Mouse (Mus musculus) c-Kit-negative CD71-positive TER-119-positive erythroid progenitor cells, embryonic 14.5 days (primary cell): ENCODE measurements around the gene Yipf2.
"Not testable (repeated sequence)": the region's sequence is repeated elsewhere in the genome, so short reads cannot be mapped to it uniquely, and the experiment has no call there.

Experiments used
- DNase-seq: peaks from one replicate; pipeline ENCODE4 v3.0.0-alpha.2; 2013; ENCODE audit warnings: low read depth, low spot score

Gene Yipf2

GRCm38 (mm10) chr9:21600186-21600585, 7.6 kb upstream of the Yipf2 start:
- DNase-seq: no peak

GRCm38 (mm10) chr9:21598198-21598597, 5.6 kb upstream of the Yipf2 start:
- no peak for DNase-seq

- no peak for DNase-seq
Measured at GRCm38 (mm10) chr9:21594838-21595237, 2.2 kb upstream of the Yipf2 start.

DNA sequence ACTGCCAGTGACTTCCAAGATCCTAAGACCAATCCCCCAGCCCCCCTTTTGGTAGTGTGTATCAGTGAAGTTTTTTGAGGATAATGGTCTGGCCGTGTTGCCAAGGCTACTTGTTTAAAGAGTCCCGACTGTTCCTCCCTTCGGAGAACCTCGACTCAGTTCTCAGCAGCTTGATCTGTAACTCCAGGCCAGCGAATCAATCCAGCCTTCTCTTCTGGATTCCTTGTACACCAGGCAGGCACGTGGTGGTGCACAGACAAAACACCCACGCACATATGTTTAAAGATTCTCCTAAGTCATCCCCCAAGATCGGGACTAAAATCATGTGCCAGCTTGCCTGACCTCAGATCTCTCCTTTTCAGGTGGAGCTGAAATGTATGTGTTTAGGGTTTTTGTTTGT, 1.7 kb upstream of the Yipf2 start:
- DNase-seq: not testable (repeated sequence)

DNA sequence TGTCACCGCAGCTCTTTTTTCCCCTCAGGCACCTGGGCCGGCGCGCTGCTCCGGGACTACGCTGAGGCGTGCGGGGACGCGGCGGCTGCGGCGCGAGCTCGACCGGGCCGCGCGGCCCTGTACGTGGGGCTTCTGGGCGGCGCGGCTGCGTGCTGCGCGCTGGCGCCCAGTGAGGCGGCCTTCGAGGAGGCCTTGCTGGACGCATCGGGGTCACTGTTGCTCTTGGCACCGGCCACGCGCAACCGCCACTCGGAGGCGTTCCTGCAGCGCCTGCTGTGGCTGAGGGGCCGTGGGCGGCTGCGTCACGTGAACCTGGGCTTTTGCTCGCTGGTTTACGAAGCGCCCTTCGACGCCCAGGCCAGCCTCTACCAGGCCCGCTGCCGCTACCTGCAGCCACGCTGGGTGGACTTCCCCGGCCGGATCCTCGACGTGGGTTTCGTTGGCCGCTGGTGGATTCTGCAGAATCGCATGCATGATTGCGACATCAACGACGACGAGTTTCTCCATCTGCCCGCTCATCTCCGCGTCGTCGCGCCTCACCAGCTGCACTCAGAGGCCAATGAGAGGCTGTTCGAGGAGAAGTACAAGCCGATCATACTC, 594 bp upstream of the Yipf2 start:
- DNase-seq: no peak

DNA sequence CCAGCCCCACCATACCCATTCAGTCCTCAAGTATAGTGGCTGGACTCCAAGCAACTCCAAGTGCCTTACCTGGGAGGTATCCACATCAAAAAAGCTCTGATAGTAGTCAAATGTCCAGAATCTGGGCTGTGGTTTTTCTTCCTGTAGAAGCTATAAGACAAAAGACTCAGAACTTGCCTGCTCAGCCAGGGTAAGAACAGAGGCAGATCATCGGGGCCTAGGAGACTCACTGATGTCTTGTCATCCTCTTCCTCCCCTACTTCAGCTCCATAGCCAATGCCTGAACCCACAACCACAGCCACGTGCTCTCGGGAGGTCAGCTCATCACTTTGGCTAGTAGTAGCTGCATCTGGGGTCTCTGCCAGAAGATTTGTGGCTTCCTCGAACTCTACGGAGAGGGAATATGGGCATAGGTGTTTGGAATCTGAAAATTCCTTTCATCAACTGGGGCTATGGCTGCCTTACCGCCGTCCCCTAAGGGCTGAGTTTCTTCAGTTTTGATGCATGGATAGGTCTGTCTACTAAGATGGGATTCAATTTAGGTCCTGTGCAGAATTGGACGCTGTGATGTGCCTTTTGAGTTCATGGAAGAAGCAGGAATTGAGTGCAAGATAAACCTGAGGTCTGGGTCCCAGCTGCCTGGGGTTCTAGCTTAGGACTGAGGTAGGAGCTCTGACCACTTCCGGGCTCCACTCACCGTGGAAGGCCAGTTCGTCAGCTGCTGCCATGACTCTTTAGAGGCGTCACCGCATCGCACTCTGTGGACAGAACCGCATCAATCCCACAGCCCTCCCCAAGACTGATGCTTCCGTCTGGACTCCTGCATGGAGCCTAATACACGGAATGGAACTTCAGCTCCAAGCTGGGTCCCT, 561 bp downstream of the Yipf2 start:
- no peak for DNase-seq

GRCm38 (mm10) chr9:21591127-21591830, 1.3 kb downstream of the Yipf2 start:
- DNase-seq: no peak

GRCm38 (mm10) chr9:21589538-21589937, 3.1 kb downstream of the Yipf2 start:
- no peak for DNase-seq

DNA sequence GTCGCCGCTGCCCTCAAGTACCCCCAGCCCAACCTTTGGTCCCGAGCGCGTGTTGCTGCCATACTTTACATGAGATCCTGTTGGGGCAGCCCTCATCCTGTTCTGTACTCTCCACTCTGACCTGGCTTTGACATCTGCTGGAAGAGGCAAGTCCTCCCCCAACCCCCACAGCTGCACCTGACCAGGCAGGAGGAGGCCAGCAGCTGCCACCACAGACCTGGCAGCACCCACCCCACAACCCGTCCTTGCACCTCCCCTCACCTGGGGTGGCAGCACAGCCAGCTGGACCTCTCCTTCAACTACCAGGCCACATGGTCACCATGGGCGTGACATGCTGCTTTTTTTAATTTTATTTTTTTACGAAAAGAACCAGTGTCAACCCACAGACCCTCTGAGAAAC, 4.3 kb downstream of the Yipf2 start:
- DNase-seq: no peak

DNA sequence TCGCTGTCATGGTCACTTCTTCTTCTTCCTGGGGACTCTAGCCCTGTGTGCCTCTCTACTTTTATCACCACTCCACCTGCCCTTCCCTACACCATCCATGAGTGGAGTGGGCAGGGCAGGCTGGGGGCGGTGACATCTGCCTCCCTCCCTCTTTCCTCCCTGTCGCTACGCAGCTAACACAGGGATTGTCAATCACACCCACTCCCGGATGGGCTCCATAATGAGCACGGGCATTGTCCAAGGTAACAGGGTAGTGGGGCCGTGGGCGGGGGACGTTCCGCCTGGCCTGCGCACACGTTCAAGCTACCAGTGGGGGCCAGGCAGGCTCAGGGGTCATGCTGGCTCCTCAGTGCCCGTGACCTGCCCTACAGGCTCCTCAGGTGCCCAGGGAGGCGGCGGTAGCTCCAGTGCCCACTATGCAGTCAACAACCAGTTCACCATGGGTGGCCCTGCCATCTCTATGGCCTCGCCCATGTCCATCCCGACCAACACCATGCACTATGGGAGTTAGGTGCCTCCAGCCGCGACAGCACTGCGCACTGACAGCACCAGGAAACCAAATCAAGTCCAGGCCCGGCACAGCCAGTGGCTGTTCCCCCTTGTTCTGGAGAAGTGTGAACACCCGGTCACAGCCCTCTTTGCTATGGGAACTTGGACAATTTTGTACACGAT, 4.8 kb downstream of the Yipf2 start:
- DNase-seq: no peak

- no peak for DNase-seq
Measured at GRCm38 (mm10) chr9:21585401-21585800, 7.2 kb downstream of the Yipf2 start.

- no peak for DNase-seq
Measured at GRCm38 (mm10) chr9:21578226-21578625, 14.4 kb downstream of the Yipf2 start.

DNA sequence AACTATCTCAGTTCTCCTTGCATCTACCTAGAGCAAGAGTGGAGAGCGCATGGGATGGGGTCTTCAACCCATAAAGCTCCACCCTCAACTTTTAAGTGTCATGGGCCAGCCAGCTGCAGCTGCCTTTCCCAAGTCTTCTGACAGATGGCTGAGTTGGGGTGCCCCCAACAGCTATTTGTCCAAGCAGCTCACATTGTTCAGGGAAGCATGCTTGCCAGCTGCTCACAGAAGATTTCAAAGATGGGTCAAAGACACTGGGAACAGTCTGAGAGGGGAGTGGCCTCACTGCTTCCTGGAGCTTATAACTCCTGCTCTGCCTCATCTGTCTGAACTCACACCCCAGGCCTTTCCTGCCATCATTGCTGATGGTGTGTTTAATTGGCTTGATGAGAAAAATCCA, 16.3 kb downstream of the Yipf2 start:
- DNase-seq: no peak

DNA sequence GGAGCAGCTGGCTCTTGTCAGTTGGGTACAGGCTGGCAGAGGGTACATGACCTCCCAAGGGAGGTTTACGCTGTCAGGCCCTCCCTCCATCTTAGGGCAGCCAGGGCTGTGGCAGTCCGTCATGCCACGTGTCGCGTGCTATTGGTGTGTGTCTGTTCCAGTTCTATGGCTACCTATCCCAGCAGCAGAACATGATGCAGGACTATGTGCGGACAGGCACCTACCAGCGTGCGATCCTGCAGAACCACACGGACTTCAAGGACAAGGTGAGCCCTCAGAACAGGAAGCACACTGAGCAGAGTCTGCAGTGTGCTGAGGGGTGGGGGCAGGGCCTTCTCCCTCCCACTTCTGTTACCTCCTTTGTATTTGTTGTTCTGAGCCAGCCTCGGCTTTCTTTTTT, 17.4 kb downstream of the Yipf2 start:
- DNase-seq: no peak

DNA sequence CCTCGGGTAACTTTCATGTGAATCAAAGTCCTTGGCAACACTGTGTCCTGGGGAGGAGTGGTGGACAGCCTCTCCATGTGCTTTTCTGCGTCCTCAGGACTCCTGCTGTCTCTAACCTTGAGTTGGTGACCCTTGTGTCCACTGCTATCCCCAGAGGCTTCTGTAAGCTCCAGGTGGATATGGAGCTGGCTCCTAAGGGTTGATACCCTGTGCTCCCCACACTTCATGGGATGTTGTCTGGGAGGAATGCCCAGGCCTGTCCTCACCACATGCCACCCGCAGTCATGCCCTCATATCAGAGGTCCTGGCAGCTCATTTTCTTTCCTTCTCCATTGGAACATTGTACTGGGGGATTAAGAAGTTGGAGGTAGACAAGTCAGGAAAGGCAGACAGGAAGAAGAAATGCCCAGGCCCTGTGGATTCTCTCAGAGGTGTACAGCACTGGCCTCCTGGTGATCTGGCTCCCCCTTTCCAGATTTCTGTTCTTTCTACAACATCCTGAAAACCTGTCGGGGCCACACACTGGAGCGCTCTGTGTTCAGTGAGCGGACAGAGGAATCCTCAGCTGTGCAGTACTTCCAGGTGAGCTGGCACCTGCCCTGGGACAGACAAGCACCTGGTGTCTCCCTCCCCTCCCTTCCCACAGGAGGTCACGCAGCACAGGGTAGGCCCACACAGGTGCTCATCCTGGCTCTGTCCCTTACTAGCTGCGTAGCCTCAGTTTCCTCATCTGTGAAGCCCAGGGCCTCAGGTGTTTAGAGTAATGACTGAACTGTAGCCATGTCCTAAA, 18.4 kb downstream of the Yipf2 start:
- no peak for DNase-seq

GRCm38 (mm10) chr9:21568657-21569255, 23.9 kb downstream of the Yipf2 start:
- DNase-seq: no peak

DNA sequence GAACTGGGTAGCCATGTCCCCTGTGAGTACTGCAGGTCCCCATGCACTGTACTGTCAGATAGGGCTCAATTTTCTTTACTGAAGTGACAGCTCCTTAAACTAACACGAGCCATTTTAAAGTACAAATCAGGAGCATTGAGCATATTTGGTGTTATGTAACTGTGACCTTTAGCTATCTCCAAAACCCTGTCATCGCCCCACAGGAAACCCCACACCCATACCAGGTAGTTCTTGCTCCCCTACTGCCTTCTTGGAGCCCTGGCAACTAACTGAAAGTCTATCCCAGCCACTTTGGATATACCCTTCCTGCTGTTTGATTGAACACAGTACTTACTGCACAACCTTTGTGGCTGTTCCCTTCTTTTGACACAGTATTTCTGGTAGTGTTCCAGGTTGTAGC, 25.6 kb downstream of the Yipf2 start:
- DNase-seq: no peak

GRCm38 (mm10) chr9:21566538-21566937, 26.1 kb downstream of the Yipf2 start:
- no peak for DNase-seq

DNA sequence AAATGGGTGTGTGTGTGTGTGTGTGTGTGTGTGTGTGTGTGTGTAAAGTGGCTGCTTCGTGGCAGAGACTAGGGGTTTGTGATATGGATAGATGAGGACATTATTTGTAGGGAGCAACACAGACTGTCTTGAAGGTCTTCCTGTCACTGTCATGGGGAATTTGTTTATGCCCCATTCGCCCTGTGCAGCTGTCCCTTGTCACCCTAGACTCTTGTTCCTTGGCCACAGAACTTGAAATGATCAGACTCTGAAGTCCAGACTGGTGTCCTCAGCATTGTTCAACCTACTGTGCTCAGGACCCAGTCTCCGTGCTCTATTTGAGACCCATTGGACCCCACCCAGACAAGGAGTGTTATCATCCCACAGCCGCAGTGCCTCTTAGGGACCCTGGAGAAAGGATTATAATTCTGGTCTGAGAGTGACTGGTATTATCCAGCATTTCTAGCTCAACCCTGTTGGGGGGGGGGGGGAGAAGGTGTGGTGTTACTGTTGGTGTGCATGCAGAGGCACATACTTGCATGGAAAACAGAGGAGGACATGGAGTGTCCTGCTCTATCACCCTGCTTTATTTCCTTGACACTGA, 27.5 kb downstream of the Yipf2 start:
- DNase-seq: no peak

DNA sequence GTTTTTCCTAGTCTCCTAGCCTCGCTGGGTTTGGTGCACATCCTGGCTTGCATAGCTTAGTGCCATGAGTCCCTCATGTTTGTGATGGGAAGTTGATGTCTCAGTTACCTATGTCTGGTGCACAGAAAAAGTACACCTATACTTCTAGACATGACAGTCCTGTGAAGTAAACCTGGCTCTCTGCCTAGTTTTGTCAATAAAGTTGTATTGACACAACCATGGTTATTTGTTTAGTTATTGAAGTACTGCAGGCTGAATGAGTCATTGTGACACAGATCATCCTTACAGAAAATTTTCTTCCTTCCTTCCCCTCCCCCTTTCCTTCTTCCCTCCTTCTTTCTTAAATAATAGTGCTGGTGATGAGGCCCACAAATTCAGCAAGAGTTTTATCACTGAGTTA, 28.2 kb downstream of the Yipf2 start:
- no peak for DNase-seq

DNA sequence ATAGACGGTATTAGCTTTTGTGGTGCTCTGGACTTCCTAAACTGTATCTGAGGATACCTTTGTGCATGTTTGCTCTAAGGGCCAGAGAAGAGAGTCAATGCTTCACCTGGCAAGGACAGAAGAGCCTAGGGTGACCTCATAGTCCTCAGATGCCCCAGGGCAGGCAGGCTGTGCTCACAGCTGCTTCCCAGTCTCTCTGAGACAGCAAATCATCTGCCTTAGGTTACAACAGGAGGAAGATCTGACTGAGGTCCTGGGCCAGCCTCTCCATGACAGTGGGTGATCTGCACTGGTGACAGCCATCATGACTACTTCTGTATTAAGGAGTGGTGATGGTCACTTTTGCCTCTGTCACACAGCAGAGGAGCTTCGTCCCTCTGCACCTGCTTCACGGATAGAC, 33.5 kb downstream of the Yipf2 start:
- peak; percentile 34 for DNase-seq
